Mouse (Mus musculus) small intestine, adult 2 months (tissue): ENCODE results near the gene Mycbp.

Experiments
- CTCF ChIP-seq: fragments of 200-500 bp; IDR thresholded peaks from 2 replicates; pipeline ENCODE4 v1.5.1; 2012; ENCODE audit warnings: low read depth, mild to moderate bottlenecking, control low read depth, inconsistent platforms, low read length, moderate library complexity, mixed read lengths; ENCODE audit not compliant: insufficient replicate concordance, insufficient read length; ENCODE audit errors: extremely low read depth
- POLR2A ChIP-seq: fragments of 200-500 bp; IDR thresholded peaks from 2 replicates; pipeline ENCODE4 v1.6.1; 2012; ENCODE audit warnings: low read depth, mild to moderate bottlenecking, control low read depth, inconsistent platforms, low read length, moderate library complexity

GRCm38 (mm10) chr4:123903432-123903831 is 1.2 kb upstream of the Mycbp start:
- TF ChIP-seq CTCF = no peak
- TF ChIP-seq POLR2A = no peak
